Mouse (Mus musculus) heart, embryonic 14.5 days (tissue): ENCODE data around the gene Olfr287. TPM values are rescaled to one million over a fixed set of nuclear protein-coding genes. Genes with fewer than 3 reads are reported as not detected.
A peak's percentile ranks its signal among the peaks of the same experiment; 100 is the strongest.

Source experiments
- ATAC-seq: fragments of 200-750 bp; cut with Nextera tagmentation; 2 replicates; pipeline ENCODE4 v1.8.0; 2017; ENCODE audit warnings: low read depth, moderate TSS enrichment; ENCODE audit not compliant: insufficient number of reproducible peaks, insufficient read depth, low FRiP score
- H3K27ac ChIP-seq, 2 experiments: fragments of 200-500 bp in 1 of 2; fragments of 300-500 bp in 1 of 2; sonication (generic) in 1 of 2; replicated peaks in 1 of 2; 2 replicates each; pipeline ENCODE4 v1.5.1; 2012 to 2014; ENCODE audit warnings: low read depth in 2 of 2, low read length in 2 of 2, control low read depth in 1 of 2, mild to moderate bottlenecking in 1 of 2, mixed read lengths in 1 of 2; ENCODE audit not compliant: control insufficient read depth in 1 of 2, insufficient read depth in 1 of 2
- H3K27me3 ChIP-seq: fragments of 300-500 bp; sonication (generic); 2 replicates; pipeline ENCODE4 v1.6.1; 2014; ENCODE audit warnings: mild to moderate bottlenecking, low read length, control low read depth; ENCODE audit not compliant: control insufficient read depth, insufficient read depth
- H3K36me3 ChIP-seq: fragments of 300-500 bp; sonication (generic); 2 replicates; pipeline ENCODE4 v1.6.1; 2014; ENCODE audit warnings: mild to moderate bottlenecking, control low read depth, low read length, mixed read lengths; ENCODE audit not compliant: control insufficient read depth, insufficient read depth
- H3K4me1 ChIP-seq, 2 experiments: fragments of 200-500 bp in 1 of 2; fragments of 300-500 bp in 1 of 2; sonication (generic) in 1 of 2; 2 replicates each; pipeline ENCODE4 v1.6.1; 2012 to 2014; ENCODE audit warnings: low read length in 2 of 2, control low read depth in 1 of 2, mixed read lengths in 1 of 2; ENCODE audit not compliant: control insufficient read depth in 2 of 2, insufficient read depth in 2 of 2
- H3K4me2 ChIP-seq: fragments of 300-500 bp; sonication (generic); 2 replicates; pipeline ENCODE4 v1.6.1; 2014; ENCODE audit warnings: mild to moderate bottlenecking, low read length
- H3K4me3 ChIP-seq, 2 experiments: fragments of 200-500 bp in 1 of 2; fragments of 300-500 bp in 1 of 2; sonication (generic) in 1 of 2; 2 replicates each; pipeline ENCODE4 v1.5.1; 2012 to 2014; ENCODE audit warnings: low read length in 2 of 2, mild to moderate bottlenecking in 2 of 2, control low read depth in 1 of 2, low read depth in 1 of 2, moderate library complexity in 1 of 2; ENCODE audit not compliant: control insufficient read depth in 1 of 2, insufficient read depth in 1 of 2
- H3K9ac ChIP-seq: fragments of 300-500 bp; sonication (generic); 2 replicates; pipeline ENCODE4 v1.6.1; 2014; ENCODE audit warnings: mild to moderate bottlenecking, low read length
- H3K9me3 ChIP-seq: fragments of 300-500 bp; sonication (generic); 2 replicates; pipeline ENCODE4 v1.6.1; 2016; ENCODE audit warnings: low read length, control low read depth; ENCODE audit not compliant: control insufficient read depth
- WGBS: fragments of 180-500 bp; shearing (Covaris S2); extraction: QIAGEN DNeasy Blood & Tissue Kit; methylation state at CpG from one replicate; pipeline ENCODE4 v1.1.7; 2014; 5-methylcytosine and 5-hydroxymethylcytosine counted together
- polyA plus RNA-seq: library from polyadenylated mRNA; unstranded; fragments of >200 nt; fragmentation: Nextera tagmentation; extraction: Ambion mirVana; gene quantifications from 2 replicates; pipeline ENCODE4 v1.2.1, GENCODE M21; 2014

Olfr287 gene
- polyA plus RNA-seq, 1 experiment from 2014 or later: not detected

DNA sequence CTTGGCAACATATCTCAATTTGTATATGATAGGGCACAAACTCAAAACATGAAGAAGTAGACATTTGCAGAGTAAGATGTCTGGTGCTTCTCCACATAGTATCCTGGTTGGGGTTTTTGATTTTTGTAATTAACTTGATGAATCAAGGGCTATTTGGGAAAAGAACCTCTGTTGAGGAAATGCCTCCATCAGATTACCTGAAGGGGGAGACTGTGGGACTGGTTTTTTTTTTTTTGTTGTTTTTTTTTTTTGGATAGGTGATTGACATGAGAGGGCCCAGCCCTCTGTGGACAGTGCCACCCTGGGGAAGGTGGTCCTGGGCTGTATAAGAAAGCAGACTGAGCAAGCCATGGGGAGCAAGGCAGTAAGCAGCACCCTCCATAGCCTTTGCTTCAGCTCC lies 1.5 kb upstream of the Olfr287 start:
- Histone ChIP-seq H3K27me3 (no peaks in the 10 kb centered on the region), H3K4me2 (no peak overlapping the region), H3K36me3 (no peaks in the 10 kb centered on the region), H3K4me3 (no peak overlapping the region), H3K4me1 (no peaks in the 10 kb centered on the region), H3K9ac (no peak overlapping the region), H3K27ac (no peak overlapping the region), H3K9me3 (no peaks in the 10 kb centered on the region)
- no peak for ATAC-seq

DNA sequence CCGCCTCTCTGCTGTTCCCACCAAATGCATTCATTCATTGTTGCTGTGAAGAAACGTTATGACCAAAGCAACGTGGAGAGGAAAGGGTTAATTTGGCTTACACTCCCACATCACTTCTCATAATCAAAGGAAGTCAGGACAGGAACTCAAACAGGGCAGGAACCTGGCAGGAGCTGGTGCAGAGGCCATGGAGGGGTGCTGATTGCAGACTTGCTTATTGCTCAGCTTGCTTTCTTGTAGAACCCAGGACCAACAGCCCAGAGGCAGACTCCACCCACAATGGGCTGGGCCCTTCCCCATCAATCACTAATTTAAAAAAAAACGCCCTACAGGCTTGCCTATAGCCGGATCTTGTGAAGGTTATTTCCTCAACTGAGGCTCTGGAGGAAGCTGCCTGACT lies 6.7 kb downstream of the Olfr287 start:
- no peak overlapping the region for H3K27ac ChIP-seq
- no peak for ATAC-seq
- H3K36me3 ChIP-seq: no peaks in the 10 kb centered on the region
- H3K4me3 ChIP-seq: no peak overlapping the region
- H3K4me1 ChIP-seq: peaks cover 3 to 6% of the 10 kb centered on the region in 2 experiments; a peak in 2 of 4 replicates
- no peaks in the 10 kb centered on the region for H3K27me3 ChIP-seq
- no peaks in the 10 kb centered on the region for H3K9me3 ChIP-seq
- WGBS: 66% methylated on average over 5 of the region's 5 CpGs
- no peak overlapping the region for H3K9ac ChIP-seq
- H3K4me2 ChIP-seq: no peak overlapping the region

DNA sequence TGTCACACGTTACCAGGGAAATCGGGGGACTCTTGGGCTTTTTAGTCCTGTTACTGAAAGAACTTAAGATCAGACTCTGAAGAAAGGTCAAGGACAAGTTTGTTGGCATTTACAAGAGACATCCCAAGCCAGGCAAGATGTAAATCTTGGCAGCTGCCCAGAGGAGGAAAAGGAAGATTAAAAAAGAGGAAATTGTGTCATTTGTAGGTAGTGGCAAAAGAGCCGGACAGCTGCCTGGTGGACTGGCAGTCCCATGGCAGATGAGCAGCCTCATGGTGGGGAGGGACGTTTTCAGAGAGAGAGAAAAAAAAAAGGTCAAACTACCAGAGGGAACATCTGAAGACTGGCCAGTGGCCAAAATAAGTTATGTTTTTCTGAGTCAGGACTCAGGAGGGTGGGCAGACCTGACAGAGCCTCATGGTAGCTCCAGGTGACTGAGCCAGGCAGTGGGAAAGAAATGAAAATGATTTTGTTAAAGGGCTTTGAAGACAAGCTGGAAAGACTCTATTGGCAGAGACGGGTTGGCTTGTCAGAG lies 7.5 kb downstream of the Olfr287 start:
- Histone ChIP-seq H3K4me3 (no peak overlapping the region), H3K9ac (no peak overlapping the region), H3K36me3 (no peaks in the 10 kb centered on the region), H3K9me3 (no peaks in the 10 kb centered on the region), H3K4me2 (no peak overlapping the region), H3K4me1 (peaks cover 3 to 6% of the 10 kb centered on the region in 2 experiments; a peak in 2 of 4 replicates), H3K27ac (no peak overlapping the region), H3K27me3 (no peaks in the 10 kb centered on the region)
- WGBS: 66% methylated on average over 5 of the region's 5 CpGs
- ATAC-seq: no peak

DNA sequence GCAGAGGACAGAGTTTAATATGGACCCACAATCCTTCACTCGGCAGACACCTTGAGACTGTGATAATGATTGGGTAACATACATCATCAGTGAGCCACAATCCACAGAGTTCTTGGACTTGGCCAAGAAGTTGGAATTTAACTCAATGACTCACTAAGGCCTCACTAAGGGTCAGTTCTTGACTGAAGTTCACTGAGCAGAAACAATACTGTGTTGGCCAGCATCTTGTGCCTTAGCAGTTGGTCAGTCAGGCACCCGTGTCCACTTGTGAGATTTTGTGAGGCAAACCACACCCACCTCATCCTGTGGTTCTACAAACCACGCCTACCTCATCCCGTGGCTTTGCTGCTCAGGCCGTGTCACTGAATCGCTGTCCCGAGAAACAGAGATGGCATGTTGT lies 11.2 kb downstream of the Olfr287 start:
- no peaks in the 10 kb centered on the region for H3K36me3 ChIP-seq
- no peak for ATAC-seq
- H3K4me3 ChIP-seq: no peak overlapping the region
- no peaks in the 10 kb centered on the region for H3K27me3 ChIP-seq
- no peaks in the 10 kb centered on the region for H3K9me3 ChIP-seq
- H3K4me2 ChIP-seq: no peak overlapping the region
- H3K4me1 ChIP-seq: peaks cover 3 to 6% of the 10 kb centered on the region in 2 experiments; a peak in 2 of 4 replicates
- 73% methylated on average over 7 of the region's 7 CpGs for WGBS
- H3K27ac ChIP-seq: no peak overlapping the region
- H3K9ac ChIP-seq: no peak overlapping the region

DNA sequence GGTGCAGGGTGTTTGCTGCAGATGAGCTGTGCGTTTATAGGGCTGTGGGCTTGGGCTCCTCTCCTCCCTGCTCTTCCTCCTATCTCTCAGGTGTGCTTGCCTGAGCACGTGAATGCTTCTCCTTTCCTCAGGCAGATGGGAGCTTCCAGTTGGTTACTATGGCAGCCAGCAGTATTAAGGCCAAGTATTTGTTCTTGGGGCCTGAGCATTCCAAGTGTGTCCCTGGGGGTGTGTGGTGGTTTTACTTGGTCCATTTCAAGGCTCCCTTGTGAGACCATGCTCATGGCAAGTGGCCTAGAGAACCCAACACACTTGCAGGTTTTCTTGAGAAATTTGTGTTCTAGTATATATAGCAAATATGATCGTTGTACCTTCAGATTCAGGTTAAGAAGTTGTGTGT lies 25.4 kb downstream of the Olfr287 start, which contains the start of gene Olfr288:
Gene Olfr288 (minus strand): TSS at position 101 of the 400 bp plus-strand sequence.
- H3K4me1 ChIP-seq: no peaks in the 10 kb centered on the region
- no peaks in the 10 kb centered on the region for H3K27me3 ChIP-seq
- ATAC-seq: no peak
- H3K9ac ChIP-seq: no peak within 1 kb of the TSS
- H3K27ac ChIP-seq: no peak within 1 kb of the TSS
- H3K4me2 ChIP-seq: no peak within 1 kb of the TSS
- no peaks in the 10 kb centered on the region for H3K9me3 ChIP-seq
- H3K4me3 ChIP-seq: no peak within 1 kb of the TSS
- WGBS: 67% methylated on average over 3 of the region's 3 CpGs
- H3K36me3 ChIP-seq: no peaks in the 10 kb centered on the region

DNA sequence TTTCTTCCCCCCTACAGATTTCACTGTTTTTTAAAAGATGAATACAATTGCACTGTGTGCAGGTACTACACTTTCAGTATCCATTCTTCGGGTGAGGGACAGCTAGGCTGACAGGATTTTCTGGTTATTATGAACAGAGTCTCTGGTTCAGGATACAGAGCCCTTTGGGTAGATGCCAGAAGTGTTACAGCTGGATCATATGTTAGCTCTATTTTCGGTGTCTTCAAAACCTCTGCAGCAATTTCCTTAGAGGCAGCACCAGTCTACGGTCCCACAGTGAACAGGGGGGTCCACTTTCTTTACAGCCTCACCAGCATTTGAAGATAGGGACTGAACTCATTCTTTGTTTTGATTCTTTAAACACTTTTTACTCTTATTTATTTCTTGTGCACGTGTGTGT lies 36.4 kb downstream of the Olfr287 start:
- no peak for ATAC-seq
- Histone ChIP-seq H3K27me3 (no peaks in the 10 kb centered on the region), H3K4me3 (no peak overlapping the region), H3K27ac (no peak overlapping the region), H3K9me3 (no peaks in the 10 kb centered on the region), H3K9ac (no peak overlapping the region), H3K4me1 (peaks cover 6 to 15% of the 10 kb centered on the region in 2 experiments), H3K4me2 (no peak overlapping the region), H3K36me3 (no peaks in the 10 kb centered on the region)
- 53% methylated on average over 4 of the region's 4 CpGs for WGBS

DNA sequence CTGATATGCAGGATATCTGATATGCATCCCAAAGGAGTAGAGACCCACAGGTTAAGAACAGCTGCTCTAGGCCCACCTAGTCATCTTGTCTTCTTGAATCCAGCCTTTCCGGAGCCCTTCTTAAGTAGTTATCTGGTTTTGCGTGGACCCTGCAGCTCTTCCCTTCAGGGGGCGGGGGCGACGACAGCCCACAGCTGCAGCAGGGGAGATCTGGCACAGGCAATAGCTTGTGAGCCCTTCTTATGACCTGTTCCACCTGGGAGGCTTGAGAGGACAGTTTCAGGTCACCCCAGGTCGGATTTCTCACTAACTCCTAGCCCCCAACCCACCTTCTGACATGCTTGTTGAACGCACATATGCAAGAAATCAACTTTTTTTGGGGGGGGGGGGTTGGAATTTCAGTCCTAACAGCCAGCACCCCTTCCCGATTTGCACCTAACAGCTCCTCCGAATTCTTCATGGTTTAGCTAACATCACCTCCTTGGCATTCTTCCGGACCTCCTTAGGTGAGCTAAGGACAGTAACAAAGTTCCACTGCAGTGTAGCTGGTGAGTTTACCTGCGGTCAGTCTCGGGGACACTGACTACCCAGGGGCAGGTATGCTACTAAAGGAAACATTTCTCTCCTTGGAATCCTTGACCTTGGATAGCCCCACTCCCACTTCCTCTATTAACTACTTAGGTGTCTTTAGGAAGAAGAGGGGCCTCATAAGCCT lies 38.8 kb downstream of the Olfr287 start:
- ATAC-seq: no peak
- H3K27ac ChIP-seq: peak overlapping the region in 1 of 2 experiments; percentile 94; a peak in 1 of 4 replicates
- peak overlapping the region; percentile 84 for H3K4me2 ChIP-seq
- no peaks in the 10 kb centered on the region for H3K36me3 ChIP-seq
- peaks cover 6 to 15% of the 10 kb centered on the region in 2 experiments for H3K4me1 ChIP-seq
- H3K9me3 ChIP-seq: no peaks in the 10 kb centered on the region
- 55% methylated on average over 12 of the region's 12 CpGs for WGBS
- no peaks in the 10 kb centered on the region for H3K27me3 ChIP-seq
- H3K4me3 ChIP-seq: peak overlapping the region in 1 of 2 experiments; percentile 46; a peak in 1 of 4 replicates
- peak overlapping the region; percentile 41 for H3K9ac ChIP-seq
